ENCODE assay signal across 20 mouse cellular contexts in the genomic region with DNA sequence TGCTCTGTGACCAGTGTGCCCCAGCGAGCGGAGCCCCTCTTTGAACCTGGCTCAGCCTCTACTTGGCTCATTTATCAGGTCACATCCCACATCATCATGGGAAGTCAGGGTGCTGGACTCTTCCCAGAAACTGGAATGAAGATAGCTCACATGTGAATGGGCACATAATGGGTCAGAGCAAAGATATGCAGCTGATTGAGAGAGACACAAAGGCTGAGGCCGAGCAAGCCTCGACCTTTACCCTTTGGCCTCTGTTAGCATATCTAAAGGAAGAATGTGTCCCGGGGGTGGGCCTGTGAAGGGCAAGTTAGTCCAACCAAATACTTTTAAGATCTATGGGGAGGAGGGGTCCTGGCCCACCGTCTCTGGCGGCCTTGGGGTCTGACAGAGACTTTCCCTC. TPM values are rescaled to one million over a fixed set of nuclear protein-coding genes. Genes with fewer than 3 reads are reported as not detected.
DNase-seq lines count a peak whose midpoint lies in the region; ATAC-seq and TF ChIP-seq lines count a peak whose summit lies in the region.
"Had no signal": no experiment of that assay in that cellular context is flagged by ENCODE, and none has a peak within 500 bp of the region (broad histone marks: within the 10 kb centered on the region; RNA-seq: fewer than 3 reads in every experiment).

No protein-coding gene starts in this region.

- TF ChIP-seq CTCF in liver, postnatal 0 days (IDR thresholded peaks at IDR 0.05; ENCODE audit: low read depth) = no peak

- no peak overlapping the region for H3K4me2 ChIP-seq in liver, embryonic 13.5 days
- no peak overlapping the region for H3K4me2 ChIP-seq in liver, postnatal 0 days (ENCODE audit: low read depth, low read length)
- H3K4me2 ChIP-seq in limb, embryonic 13.5 days (replicated peaks) = no peak overlapping the region
- H3K4me2 ChIP-seq: lung, embryonic 15.5 days; neural tube, embryonic 12.5 days had no signal

- DNase-seq in liver, embryonic 13.5 days = no peak
- no peak for DNase-seq in liver, postnatal 0 days
- DNase-seq in ES-E14 (ENCODE audit: low read depth, low spot score) = peak; percentile 87
- peak; percentile 88 for DNase-seq in embryo, embryonic 10.5 days (ENCODE audit: low spot score)
- no peak for DNase-seq in ovary, adult 18-20 months (ENCODE audit: low spot score)
- no peak for DNase-seq in kidney, adult 9 months
- no peak for DNase-seq in cerebellum, adult 18-20 months
- DNase-seq: adrenal gland, postnatal 36 days; cerebellum, adult 9-10 months; gastrocnemius, postnatal 10 days; thymus, postnatal 36 days had no signal

- H3K27ac ChIP-seq in liver, embryonic 13.5 days = peak overlapping the region; percentile 23; the same call in 1 of the 2 replicates
- no peak overlapping the region for H3K27ac ChIP-seq in liver, postnatal 0 days (ENCODE audit: low read depth)
- H3K27ac ChIP-seq in ES-E14 (ENCODE audit: insufficient read depth, low read depth, low read length, poor library complexity, severe bottlenecking) = peak overlapping the region; percentile 99
- peak overlapping the region; percentile 82 for H3K27ac ChIP-seq in limb, embryonic 13.5 days
- H3K27ac ChIP-seq: kidney, postnatal 0 days; layer of hippocampus, adult 2 months; left cerebral cortex, adult 2 months; lung, embryonic 15.5 days; neural tube, embryonic 12.5 days had no signal

- WGBS in liver, embryonic 13.5 days (ENCODE audit: insufficient replicate concordance) = 66% methylated on average over 7 of the region's 7 CpGs
- WGBS in liver, postnatal 0 days (ENCODE audit: insufficient replicate concordance) = 72% methylated on average over 7 of the region's 7 CpGs
- WGBS in limb, embryonic 13.5 days = 56% methylated on average over 7 of the region's 7 CpGs

- no peaks in the 10 kb centered on the region for H3K36me3 ChIP-seq in liver, embryonic 13.5 days
- peaks cover 4% of the 10 kb centered on the region; the same call in 1 of the 2 replicates for H3K36me3 ChIP-seq in liver, postnatal 0 days (replicated peaks; ENCODE audit: insufficient read depth, low read length)
- no peaks in the 10 kb centered on the region for H3K36me3 ChIP-seq in ES-E14 (ENCODE audit: control insufficient read depth, insufficient read depth, low read length, poor library complexity, severe bottlenecking)
- H3K36me3 ChIP-seq in limb, embryonic 13.5 days = no peaks in the 10 kb centered on the region
- H3K36me3 ChIP-seq: lung, embryonic 15.5 days; neural tube, embryonic 12.5 days had no signal

- no peak overlapping the region for H3K9ac ChIP-seq in liver, embryonic 13.5 days
- no peak overlapping the region for H3K9ac ChIP-seq in liver, postnatal 0 days (replicated peaks)
- H3K9ac ChIP-seq in ES-E14 (ENCODE audit: insufficient read depth, low read depth, low read length, poor library complexity, severe bottlenecking) = peak overlapping the region; percentile 87
- H3K9ac ChIP-seq in limb, embryonic 13.5 days = 0 out of 2 replicates have a peak overlapping the region, but pooled peaks have one; percentile 31
- H3K9ac ChIP-seq: lung, embryonic 15.5 days; neural tube, embryonic 12.5 days had no signal

- TF ChIP-seq EP300 in liver, postnatal 0 days (IDR thresholded peaks at IDR 0.05; ENCODE audit: low read depth) = no peak

- H3K4me1 ChIP-seq in liver, embryonic 13.5 days (replicated peaks) = peaks cover 62% of the 10 kb centered on the region
- peaks cover 20% of the 10 kb centered on the region for H3K4me1 ChIP-seq in liver, postnatal 0 days (ENCODE audit: insufficient read depth)
- H3K4me1 ChIP-seq in ES-E14 (ENCODE audit: control insufficient read depth in 2 of 2, insufficient read depth in 2 of 2, low read length in 2 of 2, poor library complexity in 1 of 2) = peaks cover 10 to 33% of the 10 kb centered on the region in 2 experiments
- H3K4me1 ChIP-seq in limb, embryonic 13.5 days = peaks cover 25% of the 10 kb centered on the region

- ATAC-seq in liver, embryonic 13.5 days (ENCODE audit: low read depth) = no peak
- no peak for ATAC-seq in liver, postnatal 0 days
- ATAC-seq in limb, embryonic 13.5 days (ENCODE audit: low FRiP score, low read depth) = no peak
- ATAC-seq: activated CD4-positive, CD25-positive, alpha-beta regulatory T cell, adult 4 months; hindbrain, embryonic 16.5 days; intestine, postnatal 0 days had no signal

- no peak overlapping the region for H3K4me3 ChIP-seq in liver, embryonic 13.5 days (replicated peaks)
- no peak overlapping the region for H3K4me3 ChIP-seq in liver, postnatal 0 days (ENCODE audit: low read depth, low read length)
- peak overlapping the region; percentile 63 to 77 for H3K4me3 ChIP-seq in ES-E14 (ENCODE audit: insufficient read depth in 1 of 2, low read depth in 1 of 2, low read length in 2 of 2, poor library complexity in 1 of 2, severe bottlenecking in 1 of 2)
- H3K4me3 ChIP-seq in limb, embryonic 13.5 days = no peak overlapping the region
- H3K4me3 ChIP-seq: layer of hippocampus, adult 2 months; left cerebral cortex, adult 2 months; lung, embryonic 15.5 days; neural tube, embryonic 12.5 days had no signal

- in situ Hi-C loops in ES-E14 (cut with MboI; ENCODE audit: low sequenced_read_pairs in 2 of 2, unreplicated experiment in 2 of 2) = no loop called here

- H3K27me3 ChIP-seq in liver, embryonic 13.5 days = no peaks in the 10 kb centered on the region
- H3K27me3 ChIP-seq in liver, postnatal 0 days (ENCODE audit: insufficient read depth, low read length) = no peaks in the 10 kb centered on the region
- no peaks in the 10 kb centered on the region for H3K27me3 ChIP-seq in limb, embryonic 13.5 days
- H3K27me3 ChIP-seq: lung, embryonic 15.5 days; neural tube, embryonic 12.5 days had no signal

- H3K9me3 ChIP-seq in liver, embryonic 13.5 days (replicated peaks) = no peaks in the 10 kb centered on the region
- H3K9me3 ChIP-seq in liver, postnatal 0 days (ENCODE audit: low read length) = no peaks in the 10 kb centered on the region
- no peaks in the 10 kb centered on the region for H3K9me3 ChIP-seq in ES-E14 (ENCODE audit: control insufficient read depth, insufficient read depth, low read depth, low read length)
- H3K9me3 ChIP-seq in limb, embryonic 13.5 days = no peaks in the 10 kb centered on the region
- H3K9me3 ChIP-seq: lung, embryonic 15.5 days; neural tube, embryonic 12.5 days had no signal

TF ChIP-seq in ES-E14, 5 proteins besides CTCF, POLR2A, EP300 and RAD21:
- TF ChIP-seq CHD2 (IDR thresholded peaks at IDR 0.05; ENCODE audit: low read depth, low read length) (peak; percentile 88), ZC3H11A (IDR thresholded peaks at IDR 0.05; ENCODE audit: borderline replicate concordance, low read depth, low read length) (no peak)

RNA-seq across cellular contexts. Expression of gene Bysl, which starts 39.7 kb away (rescaled TPM):
- polyA plus RNA-seq in liver, embryonic 13.5 days (2015; fragmentation: Nextera tagmentation; extraction: Ambion mirVana) = 28.0 and 28.4 TPM in 2 replicates
- polyA plus RNA-seq in liver, postnatal 0 days (2015; fragmentation: Nextera tagmentation; extraction: Ambion mirVana) = 8.9 and 10.6 TPM in 2 replicates
- 51.5 and 51.8 TPM in 2 replicates for total RNA-seq in ES-E14 (2012; rRNA removed)
- polyA plus RNA-seq in limb, embryonic 13.5 days (2015; fragmentation: Nextera tagmentation; extraction: Ambion mirVana) = 26.6 and 28.6 TPM in 2 replicates

RNA-seq across cellular contexts. Expression of gene Med20, which starts 39.8 kb away (rescaled TPM):
- 26.0 and 26.1 TPM in 2 replicates for polyA plus RNA-seq in liver, embryonic 13.5 days (2015; fragmentation: Nextera tagmentation; extraction: Ambion mirVana)
- 13.5 and 14.4 TPM in 2 replicates for polyA plus RNA-seq in liver, postnatal 0 days (2015; fragmentation: Nextera tagmentation; extraction: Ambion mirVana)
- 43.4 and 46.1 TPM in 2 replicates for total RNA-seq in ES-E14 (2012; rRNA removed)
- polyA plus RNA-seq in limb, embryonic 13.5 days (2015; fragmentation: Nextera tagmentation; extraction: Ambion mirVana) = 50.6 and 52.2 TPM in 2 replicates

RNA-seq across cellular contexts. Expression of gene Gm20517, which starts 39.8 kb away (rescaled TPM):
- 1.8 TPM in 2 replicates for polyA plus RNA-seq in liver, embryonic 13.5 days (2015; fragmentation: Nextera tagmentation; extraction: Ambion mirVana)
- polyA plus RNA-seq in liver, postnatal 0 days (2015; fragmentation: Nextera tagmentation; extraction: Ambion mirVana) = 0.79 and 0.82 TPM in 2 replicates
- total RNA-seq in ES-E14 (2012; rRNA removed) = 4.9 and 5.4 TPM in 2 replicates
- 1.8 and 2.2 TPM in 2 replicates for polyA plus RNA-seq in limb, embryonic 13.5 days (2015; fragmentation: Nextera tagmentation; extraction: Ambion mirVana)

RNA-seq across cellular contexts. Expression of gene Usp49, which starts 58.9 kb away (rescaled TPM):
- polyA plus RNA-seq in liver, embryonic 13.5 days (2015; fragmentation: Nextera tagmentation; extraction: Ambion mirVana) = 3.3 and 4.1 TPM in 2 replicates
- polyA plus RNA-seq in liver, postnatal 0 days (2015; fragmentation: Nextera tagmentation; extraction: Ambion mirVana) = 1.2 and 1.6 TPM in 2 replicates
- 10.0 and 15.5 TPM in 2 replicates for total RNA-seq in ES-E14 (2012; rRNA removed)
- 5.6 and 7.4 TPM in 2 replicates for polyA plus RNA-seq in limb, embryonic 13.5 days (2015; fragmentation: Nextera tagmentation; extraction: Ambion mirVana)

Comparison
In these comparisons a context has a peak if more than half of its experiments do, and no peak if none do; other contexts are left out.
1. DNase-seq: peak in ES-E14 (single experiment) and embryo, embryonic 10.5 days (single experiment); none in liver, embryonic 13.5 days (single experiment), liver, postnatal 0 days (single experiment), ovary, adult 18-20 months (single experiment), kidney, adult 9 months (single experiment) and cerebellum, adult 18-20 months (0 of 2).
2. H3K4me3 ChIP-seq: peak in ES-E14 (2 of 2); none in liver, embryonic 13.5 days (single experiment), liver, postnatal 0 days (single experiment) and limb, embryonic 13.5 days (single experiment).
3. H3K9ac ChIP-seq: peak in ES-E14 (single experiment) and limb, embryonic 13.5 days (single experiment); none in liver, embryonic 13.5 days (single experiment) and liver, postnatal 0 days (single experiment).